Mouse (Mus musculus) adrenal gland, postnatal 10 days (tissue): ENCODE measurements at regions not wholly inside any gene's neighbourhood (a gene's known extent, or its start where the extent isn't known, plus 50 kb on each side); places are given as distances from the start of the nearest gene placed in this dataset.
"Not testable (repeated sequence)": the region's sequence is repeated elsewhere in the genome, so short reads cannot be mapped to it uniquely, and the experiment has no call there.

Experiments used
- DNase-seq: peaks from one replicate; pipeline ENCODE4 v3.0.0; 2021; ENCODE audit warnings: mixed read lengths

GRCm38 (mm10) chr13:66802558-66802957 is 102.2 kb upstream of the Gm10767 start:
- not testable (repeated sequence) for DNase-seq

GRCm38 (mm10) chr13:66807661-66808060 is 97.1 kb upstream of the Gm10767 start:
- DNase-seq = peak; percentile 2
